Mouse (Mus musculus): ENCODE results near the gene Lman2.

Lman2 gene

DNA sequence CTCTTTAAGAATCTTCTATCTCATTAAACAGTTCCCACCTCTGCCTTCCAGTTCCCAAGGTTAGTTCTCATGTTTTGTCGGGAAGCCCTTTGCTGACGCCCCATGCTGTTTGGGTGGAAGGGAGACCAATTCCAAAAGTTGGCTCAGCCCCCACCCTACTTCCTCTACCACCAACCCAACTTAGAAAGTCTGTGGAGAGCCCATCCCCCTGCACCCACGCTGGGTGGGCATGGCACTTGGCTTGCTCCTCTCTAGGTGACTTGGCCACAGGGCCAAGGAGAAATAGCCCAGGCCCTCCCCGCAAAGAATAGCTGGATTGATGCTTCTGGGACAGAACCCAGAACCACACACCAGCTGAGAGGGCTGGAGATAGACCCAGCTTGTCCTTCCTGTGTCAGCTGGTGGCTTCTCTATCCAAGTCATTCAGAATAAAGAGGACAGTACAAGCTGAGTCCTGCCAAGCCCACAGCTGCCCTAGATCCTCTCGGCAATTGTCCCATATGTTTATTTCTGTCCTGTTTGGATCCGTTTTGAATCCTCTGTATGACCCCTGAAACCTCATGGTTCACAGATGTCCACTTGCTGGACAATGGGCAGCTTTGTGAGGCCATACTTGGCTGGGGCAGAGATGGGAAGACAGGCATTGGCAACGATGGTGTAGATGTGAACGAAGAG lies 8.6 kb upstream of the Lman2 start:
- in situ Hi-C loops (cut with MboI; ENCODE audit: low sequenced_read_pairs), result no loop called here

DNA sequence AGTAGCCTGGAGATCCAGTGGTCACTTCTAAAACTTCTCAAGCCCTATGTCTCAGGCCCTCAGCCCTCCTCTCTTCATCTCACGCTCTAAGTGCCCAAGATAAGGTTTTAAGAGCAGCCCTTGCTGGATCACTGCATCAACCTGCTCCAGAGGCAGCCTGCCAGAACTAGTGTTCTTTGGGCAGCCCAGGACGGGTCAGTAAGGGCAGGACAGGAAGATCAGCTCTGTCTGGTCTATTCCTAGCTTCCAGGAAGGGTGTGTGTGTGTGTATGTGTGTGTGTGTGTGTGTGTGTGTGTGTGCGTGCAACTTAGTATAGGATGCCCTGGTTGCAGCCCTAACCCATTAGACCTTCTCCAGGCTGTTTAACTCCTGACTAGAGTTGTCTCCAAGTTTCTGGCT lies 7.7 kb upstream of the Lman2 start:
- in situ Hi-C loops (cut with MboI; ENCODE audit: low sequenced_read_pairs), result no loop called here

DNA sequence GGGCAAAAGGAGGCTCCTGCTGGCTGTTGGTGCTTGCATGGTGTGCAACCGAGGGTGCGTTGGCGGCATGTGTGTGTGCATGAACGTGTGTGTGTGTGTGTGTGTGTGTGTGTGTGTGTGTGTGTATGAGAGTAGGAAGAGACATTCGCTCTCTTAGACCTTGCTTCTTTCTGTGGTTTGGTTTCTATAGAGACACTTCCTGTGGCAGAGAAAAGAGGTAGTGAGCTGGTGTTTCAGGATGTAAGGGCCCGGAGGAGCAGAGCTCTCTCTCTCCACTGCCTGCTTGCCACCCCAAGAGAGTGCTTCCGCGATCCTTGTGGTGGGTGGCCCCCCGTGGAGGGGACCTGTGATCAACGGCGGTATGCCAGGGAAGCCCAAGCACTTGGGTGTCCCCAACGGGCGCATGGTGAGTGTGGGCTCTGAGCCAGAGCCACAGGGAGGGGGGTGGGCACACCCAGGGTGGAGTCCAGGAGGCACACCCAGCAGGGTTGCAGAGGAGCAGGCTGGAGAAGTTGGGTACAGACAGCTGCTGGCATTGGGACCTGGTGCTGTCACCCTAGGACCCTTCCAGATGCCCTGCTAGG lies 7.0 kb upstream of the Lman2 start, which contains the start of gene Rgs14:
Gene Rgs14, plus strand, starts transcription at position 202 of the 584 bp plus-strand sequence.
- in situ Hi-C loops (cut with MboI; ENCODE audit: low sequenced_read_pairs), result no loop called here

DNA sequence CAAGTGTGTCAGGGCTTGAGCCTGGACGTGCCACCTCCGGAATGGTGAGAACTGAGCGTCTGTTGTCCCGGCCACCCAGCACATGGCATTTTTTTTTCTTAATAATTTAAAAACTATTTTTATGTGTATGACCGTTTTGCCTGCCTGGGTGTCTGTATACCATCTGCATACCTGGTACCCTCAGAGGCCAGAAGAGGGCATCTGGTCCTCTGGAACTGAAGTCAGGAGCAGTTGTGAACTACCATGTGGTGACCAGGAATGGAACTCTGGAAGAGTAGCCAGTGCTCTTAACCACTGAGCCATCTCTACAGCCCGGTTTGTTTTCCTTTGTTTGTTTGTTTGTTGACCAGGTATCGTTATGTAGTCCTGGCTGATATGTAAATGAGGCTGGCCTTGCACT lies 5.8 kb upstream of the Lman2 start:
- in situ Hi-C loops (cut with MboI; ENCODE audit: low sequenced_read_pairs), result no loop called here

DNA sequence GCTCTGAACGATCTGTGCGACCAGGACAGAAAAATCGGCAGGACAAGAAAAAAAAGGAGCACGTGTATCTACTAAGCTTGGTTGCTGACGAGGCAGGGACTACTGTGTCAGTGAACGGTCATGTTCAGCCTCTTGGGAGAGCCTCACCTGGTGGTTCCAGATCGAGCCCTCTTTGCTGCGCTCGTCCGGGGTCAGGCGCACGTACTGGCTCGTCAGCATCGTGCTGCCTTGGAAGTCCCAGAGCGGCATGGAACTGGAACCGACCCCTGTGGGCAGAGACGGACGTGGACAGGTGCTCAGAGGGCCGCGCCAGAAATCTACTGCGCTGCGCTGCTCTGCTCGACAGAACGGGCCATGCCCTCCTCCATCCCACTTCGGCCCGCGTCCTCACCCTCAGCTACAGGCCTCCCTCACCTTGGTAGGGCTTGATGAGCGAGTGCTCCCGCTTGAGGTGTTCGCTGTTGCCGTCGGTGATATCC lies 570 bp downstream of the Lman2 start:
- in situ Hi-C loops (cut with MboI; ENCODE audit: low sequenced_read_pairs), result no loop called here

DNA sequence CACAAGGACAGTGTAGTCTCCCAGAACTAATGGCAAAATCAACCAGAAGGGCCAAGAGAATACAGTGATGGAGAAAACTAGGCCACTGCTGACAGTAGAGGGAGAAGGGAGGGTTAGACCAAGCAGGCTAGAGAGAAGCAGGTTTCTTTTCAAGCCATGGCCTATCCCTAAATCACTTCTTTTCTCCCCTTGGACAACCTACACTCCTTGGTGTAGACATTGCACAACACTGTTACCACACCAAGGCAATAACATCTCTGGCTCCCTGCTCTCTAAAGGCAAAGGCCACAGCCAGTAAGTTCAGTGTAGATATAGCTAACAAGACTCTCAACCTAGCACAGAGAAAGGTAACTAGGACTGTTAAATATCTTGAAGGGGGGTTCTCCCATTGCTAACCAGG lies 1.4 kb downstream of the Lman2 start:
- in situ Hi-C loops (cut with MboI; ENCODE audit: low sequenced_read_pairs), result no loop called here

DNA sequence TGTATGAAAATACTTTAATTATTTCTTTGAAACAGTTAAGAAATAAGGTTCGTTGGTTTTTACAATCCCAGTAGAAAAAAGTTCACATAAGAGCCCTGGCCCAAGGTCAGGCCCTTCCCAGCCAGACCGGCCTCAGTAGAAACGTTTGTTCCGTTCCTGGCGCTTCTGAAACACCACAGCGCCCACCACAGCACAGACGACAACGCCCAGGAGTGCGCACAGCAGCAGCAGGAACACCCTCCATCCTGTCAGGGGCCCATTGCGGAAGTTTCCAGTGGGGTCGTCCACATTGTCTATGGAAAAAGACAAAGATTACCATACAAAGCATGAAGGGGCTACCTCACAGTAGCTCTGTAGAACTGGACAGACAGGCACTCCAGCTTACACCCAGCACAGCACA lies 15.8 kb downstream of the Lman2 start:
- in situ Hi-C loops (cut with MboI; ENCODE audit: low sequenced_read_pairs), result no loop called here

DNA sequence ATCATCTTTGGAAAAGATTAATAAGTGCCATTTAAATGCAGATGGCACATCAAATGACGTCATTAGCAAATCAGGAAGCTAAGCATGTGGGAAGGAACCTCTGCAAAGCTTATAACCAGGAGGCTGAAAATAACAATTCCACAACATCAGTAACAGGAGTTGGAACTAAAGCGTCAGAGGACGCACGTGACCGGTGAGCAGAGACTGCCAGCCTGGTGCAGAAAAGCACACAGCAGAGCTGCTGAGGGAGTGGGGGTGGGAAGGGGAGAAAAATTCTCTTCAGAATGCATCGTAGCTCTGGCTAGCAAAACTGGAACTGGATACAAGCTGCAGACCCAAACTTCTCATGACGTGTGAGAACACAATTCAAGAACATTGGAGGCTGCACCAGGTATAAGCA lies 18.3 kb downstream of the Lman2 start:
- in situ Hi-C loops (cut with MboI; ENCODE audit: low sequenced_read_pairs), result no loop called here

DNA sequence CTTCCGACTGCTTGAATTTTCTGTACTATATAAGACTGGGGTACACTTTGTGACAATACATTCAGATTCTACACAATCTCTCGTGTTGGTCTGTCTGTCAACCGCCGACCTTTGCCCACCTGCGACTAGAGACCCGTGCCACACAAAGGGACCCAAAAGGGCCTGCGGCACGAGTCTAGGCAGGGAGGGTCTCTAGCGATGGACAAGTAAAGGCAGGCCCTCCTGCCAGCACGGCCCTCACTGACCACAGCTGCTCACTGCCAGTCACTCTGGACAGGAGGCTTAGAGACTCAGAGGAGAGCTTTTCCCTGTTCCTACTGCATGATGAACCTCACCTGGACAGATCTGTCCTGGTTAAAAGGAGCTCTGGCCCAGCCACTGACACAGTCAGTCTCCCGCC lies 20.1 kb downstream of the Lman2 start:
- in situ Hi-C loops (cut with MboI; ENCODE audit: low sequenced_read_pairs), result no loop called here

DNA sequence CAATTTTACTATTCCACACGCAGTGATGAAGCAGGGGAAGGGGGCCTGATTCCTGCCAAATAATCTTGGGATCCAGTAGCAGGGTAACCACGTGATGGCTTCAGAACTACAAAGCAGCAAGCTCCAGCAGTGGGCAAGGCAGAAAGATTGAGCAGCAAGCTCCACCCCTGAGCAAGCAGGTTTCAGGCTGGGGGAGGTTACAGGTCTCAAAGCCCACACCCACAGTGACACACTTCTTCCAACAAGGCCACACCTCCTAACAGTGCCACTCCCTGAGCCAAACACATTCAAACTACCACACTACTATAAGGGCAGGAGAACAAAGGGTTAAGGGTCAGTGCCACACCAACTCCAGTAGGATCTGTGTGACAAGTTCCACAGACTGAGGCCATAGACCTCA lies 23.3 kb downstream of the Lman2 start:
- in situ Hi-C loops (cut with MboI; ENCODE audit: low sequenced_read_pairs), result no loop called here

DNA sequence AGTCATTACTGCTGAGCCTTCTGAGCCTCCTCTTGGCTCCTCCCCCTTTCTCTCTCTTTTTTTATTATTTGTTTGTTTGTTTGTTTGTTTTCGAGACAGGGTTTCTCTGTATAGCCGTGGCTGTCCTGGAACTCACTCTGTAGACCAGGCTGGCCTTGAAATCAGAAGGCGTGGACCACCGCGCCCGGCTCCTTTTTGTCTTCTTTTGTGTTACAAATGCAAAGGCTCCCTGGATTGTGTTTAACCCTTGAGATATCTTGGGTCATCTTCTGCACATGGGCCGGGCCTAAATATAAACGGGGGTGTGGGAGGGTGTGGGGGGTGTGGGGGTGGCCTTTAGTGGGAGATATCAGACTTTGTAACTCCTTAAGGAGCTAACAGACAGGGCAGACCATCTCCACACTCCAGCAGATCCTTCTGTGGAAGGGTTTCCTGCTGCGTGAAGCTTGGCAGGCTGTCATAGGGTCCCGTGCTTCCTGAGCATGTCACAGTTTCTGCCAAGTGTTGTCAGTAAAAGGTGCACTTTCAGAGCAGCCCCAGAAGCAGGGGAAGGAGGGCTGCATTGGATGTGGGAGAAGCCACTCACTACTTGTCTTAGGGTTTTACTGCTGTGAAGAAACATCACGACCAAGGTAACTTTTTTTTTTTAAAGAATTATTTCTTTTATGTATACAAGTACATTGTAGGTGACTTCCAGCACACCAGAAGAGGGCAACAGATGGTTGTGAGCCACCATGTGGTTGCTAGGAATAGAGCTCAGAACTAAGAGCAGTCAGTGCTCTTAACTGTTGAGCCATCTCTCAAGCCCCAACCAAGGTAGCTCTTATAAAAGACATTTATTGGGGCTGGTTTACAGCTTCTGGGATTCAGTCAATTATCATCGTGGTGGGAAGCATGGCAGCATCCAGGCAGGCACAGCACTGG lies 24.2 kb downstream of the Lman2 start:
- in situ Hi-C loops (cut with MboI; ENCODE audit: low sequenced_read_pairs), result no loop called here

DNA sequence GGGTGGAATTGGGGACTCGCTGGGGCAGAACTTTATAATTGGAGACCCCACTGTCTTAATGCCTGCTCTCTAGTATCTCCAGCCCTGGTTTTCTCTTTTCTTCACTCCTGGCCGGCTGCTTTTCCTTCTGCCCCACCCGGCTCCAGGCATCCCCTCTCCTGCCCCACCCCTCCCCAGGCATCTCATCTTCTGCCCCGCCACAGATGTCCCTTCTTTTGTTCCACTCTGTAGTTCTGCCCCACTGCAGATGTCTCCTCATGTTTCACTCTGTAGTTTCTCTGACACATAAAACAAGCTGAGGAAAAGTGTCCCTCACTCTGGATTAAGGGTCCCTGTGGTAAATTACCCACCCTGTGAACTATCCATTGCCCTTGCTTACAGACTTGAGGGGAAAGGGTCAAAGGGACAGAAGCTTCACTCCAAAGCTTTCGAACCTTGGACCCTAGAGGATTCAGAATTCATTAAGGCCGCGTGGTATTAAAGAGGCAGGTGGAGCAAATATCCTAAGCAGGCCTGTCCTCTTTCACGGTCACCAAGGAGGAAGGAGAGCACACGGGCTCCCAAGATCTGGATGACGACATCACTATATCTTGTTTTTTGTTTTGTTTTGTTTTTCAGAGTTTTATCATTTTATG lies 25.1 kb downstream of the Lman2 start:
- in situ Hi-C loops (cut with MboI; ENCODE audit: low sequenced_read_pairs), result no loop called here

DNA sequence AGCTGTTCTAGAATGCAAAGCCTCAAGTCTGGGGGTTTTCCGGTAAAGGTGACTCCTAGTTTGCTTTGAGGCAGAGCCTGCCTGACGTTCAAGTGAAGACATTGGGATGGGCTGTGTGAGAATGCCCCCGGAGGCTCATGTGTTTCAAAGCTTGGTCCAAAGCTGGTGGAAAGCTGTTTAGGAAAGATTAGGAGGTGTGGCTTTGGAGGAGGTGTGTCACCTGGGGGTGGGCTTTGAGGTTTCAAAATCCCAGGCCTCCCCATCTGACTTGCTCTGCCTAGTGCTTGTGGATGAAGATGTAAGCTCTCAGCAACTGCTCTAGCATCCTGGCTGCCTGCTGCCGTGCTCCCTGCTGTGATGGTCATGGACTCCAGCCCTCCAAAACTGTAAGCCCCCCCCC lies 26.9 kb downstream of the Lman2 start:
- in situ Hi-C loops (cut with MboI; ENCODE audit: low sequenced_read_pairs), result no loop called here

DNA sequence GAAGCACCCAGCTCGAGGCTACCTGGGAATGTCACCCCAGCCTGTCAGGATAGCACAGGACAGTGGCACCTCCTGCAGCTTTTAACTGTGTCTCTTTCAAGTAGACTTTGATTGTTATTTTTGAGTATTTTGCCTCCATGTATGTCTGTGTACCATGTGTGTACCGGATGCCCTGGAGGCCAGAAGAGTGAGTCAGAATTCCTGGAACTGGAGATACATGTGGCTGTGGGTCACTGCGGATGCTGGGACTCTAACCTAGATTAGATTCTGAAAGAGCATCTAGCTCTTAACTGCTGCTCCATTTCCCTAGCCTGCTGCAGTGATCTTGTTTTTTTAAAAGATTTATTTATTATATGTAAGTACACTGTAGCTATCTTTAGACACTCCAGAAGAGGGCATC lies 30.3 kb downstream of the Lman2 start:
- in situ Hi-C loops (cut with MboI; ENCODE audit: low sequenced_read_pairs), result no loop called here

DNA sequence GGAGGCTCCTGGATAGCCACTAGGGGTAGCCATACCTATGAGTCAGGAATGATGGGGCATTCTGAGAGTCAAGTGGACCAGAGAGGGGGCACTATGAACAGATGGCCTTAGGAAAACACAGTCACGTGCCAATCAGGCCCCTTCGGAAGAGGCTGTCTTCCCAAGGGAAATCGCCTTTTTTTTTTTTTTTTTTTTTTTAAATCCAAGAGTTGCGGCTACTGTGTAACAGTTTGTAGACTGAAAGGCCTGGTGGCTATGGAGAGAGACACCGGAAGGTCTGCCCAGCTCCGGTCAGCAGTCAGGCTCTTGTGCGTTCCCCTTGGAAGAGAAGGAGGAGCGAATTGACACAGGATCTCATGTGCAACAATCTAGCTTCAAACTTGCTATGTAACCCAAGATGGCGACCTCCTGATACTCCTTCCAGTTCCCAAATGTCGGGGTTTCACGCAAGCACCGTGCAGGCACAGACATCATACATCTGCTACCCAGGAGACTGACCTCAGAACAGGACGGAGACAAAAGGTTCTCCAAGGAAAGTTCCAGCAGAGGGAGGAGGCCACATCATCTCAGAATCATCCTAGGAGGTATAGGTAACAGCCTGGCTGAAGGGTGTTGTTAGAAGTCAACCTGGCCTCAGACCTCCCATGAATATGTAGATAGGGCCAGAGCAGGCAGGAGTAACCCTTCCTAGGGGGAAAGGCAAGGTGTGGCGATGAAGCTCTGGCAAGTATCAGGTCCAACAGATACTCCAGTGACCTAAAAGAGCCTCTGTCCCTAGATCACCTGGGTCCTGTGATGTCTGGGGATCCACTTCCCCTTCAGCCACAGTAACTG lies 31.8 kb downstream of the Lman2 start:
- in situ Hi-C loops (cut with MboI; ENCODE audit: low sequenced_read_pairs), result no loop called here

DNA sequence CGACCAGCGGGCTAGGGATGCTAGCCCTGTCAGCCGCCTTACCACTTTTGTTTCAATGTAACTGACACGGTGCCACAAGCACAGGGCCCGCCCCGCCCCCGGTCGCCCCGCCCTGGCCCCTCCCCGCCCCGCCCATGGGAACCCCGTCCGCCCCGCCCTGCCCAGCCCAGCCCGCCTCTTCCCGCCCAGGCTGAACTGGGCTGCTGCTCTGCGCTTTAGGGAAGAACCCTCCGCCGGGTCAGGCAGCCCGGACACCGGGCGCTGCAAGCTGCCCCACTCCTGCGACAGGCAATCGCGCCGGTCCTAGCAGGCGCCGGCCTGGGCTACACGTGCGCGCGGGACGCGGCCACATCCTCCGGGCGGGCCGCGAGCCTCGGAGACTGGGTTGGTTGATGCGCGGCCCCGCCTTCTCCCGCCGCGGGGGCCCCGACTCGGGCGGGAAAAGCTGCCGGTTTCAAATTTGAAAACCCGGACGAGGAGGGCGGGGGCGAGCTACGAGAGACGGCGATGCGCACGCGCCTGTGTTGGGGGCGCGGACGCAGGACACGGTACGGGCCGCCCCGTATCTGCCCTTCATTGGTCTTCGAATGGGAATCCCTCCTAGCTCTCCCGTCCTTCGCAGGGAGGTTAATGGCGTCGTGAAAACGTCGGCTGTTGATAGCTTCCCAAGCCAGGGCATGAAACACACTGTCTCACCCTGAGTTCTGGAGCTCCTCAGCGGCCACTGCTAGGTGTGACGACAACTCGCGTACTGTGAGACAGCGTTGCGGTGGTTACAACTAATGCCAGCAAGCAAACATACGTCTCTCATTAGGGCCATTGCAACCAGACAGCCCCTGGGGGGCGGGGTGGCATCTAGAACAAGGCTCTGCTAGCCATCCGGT lies 32.7 kb downstream of the Lman2 start, which contains the start of gene Mxd3:
Gene Mxd3, minus strand, starts transcription at position 141 of the 884 bp plus-strand sequence.
- in situ Hi-C loops (cut with MboI; ENCODE audit: low sequenced_read_pairs), result no loop called here

DNA sequence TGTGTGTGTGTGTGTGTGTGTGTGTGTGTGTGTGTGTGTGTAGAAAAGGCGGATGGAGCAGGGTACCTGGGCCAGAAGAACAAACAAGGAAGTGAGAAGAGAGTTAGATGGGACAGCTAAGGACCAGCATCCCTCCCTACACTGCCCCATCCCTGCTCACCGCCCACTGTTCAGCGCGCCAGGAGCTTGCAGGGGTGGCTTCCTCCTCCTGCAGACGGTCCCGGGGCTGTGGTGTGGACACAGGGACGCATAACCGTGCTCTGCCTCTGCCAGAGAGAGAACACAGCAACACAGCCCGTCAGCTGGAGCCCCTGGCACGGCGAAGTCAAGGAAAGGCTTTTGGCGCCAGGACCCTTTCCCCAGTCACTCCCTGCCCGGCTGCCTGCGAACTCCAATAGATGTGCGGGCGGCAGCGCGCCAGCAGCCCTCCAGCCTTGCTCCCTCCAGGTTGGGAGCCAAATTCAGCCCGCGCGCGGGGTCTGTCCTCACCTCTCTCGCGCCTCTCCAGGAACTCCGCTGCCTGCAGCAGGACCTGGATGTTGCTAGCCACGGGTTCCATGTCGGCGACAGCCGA lies 33.4 kb downstream of the Lman2 start:
- in situ Hi-C loops (cut with MboI; ENCODE audit: low sequenced_read_pairs), result no loop called here

DNA sequence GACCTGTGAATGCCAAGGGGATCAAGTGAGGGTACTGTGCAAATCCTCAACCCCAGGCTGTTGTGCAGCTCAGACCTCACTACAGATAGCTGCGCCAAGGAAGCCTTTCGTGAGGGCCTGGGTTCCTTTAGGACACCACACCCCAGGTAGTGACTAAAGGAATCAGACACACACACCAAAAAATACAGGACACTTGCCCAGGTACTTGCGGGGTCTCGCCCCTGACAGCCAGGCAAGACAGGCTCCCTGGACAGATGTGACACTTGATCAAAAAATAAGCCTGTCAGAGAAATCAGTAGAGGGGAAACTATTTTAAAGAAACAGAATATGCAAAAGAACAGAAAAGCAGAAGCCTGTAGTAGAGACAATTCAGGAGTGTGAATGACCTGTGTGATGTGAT lies 33.9 kb downstream of the Lman2 start:
- in situ Hi-C loops (cut with MboI; ENCODE audit: low sequenced_read_pairs), result no loop called here

DNA sequence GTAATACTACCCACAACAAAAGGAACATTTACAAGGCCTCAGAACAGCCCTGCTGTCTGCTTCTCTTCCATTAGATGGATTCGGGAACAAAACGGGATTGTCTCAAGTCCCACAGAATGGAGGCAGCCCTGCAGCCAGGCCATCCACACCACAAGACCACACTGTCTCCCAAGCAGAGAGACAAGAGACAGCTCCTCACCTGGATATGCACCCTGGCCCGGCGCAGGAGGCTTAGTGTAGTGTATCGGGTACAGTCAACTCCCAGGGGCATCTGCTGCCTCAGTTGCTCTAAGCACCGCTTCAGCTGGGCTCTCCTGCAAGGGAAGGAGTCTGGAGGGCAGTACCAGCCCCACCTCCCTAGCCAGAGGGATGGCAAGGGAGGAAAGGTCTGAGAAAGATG lies 34.4 kb downstream of the Lman2 start:
- in situ Hi-C loops (cut with MboI; ENCODE audit: low sequenced_read_pairs), result no loop called here

All from CH12F3 (cell line).